Mouse (Mus musculus): ENCODE measurements at regions not wholly inside any gene's neighbourhood (a gene's known extent, or its start where the extent isn't known, plus 50 kb on each side); places are given as distances from the start of the nearest gene placed in this dataset.

DNA sequence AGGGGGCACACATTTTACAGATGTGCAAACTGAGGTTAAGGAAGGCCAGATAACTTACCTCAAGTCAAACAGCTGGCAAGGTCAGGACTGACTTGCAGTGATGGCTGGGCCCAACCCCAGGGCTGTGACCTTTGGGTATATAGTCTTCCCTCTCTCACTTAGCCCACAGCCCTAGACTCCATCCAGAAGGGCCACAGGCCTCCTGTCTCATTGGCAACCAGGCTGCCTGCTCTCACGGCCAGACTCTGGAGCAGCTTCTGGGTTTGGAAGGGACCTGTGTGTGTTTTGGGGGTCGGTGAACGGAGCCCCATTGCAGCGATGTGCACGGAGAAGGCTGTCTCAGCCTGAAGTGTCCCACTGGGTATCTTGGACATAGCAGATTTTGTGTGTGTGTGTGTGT is 70.2 kb upstream of the Wnt7b start:
- no peak for DNase-seq (ENCODE audit: extremely low spot score in 1 of 2, low spot score in 2 of 2)
- no peak for TF ChIP-seq CTCF (IDR thresholded peaks at IDR 0.05)
- Histone ChIP-seq H3K27ac (peak overlapping the region; percentile 100), H3K4me3 (no peak overlapping the region; the same call in 1 of the 2 replicates)
- intact Hi-C loops (cut with DNase I), result no loop called here

DNA sequence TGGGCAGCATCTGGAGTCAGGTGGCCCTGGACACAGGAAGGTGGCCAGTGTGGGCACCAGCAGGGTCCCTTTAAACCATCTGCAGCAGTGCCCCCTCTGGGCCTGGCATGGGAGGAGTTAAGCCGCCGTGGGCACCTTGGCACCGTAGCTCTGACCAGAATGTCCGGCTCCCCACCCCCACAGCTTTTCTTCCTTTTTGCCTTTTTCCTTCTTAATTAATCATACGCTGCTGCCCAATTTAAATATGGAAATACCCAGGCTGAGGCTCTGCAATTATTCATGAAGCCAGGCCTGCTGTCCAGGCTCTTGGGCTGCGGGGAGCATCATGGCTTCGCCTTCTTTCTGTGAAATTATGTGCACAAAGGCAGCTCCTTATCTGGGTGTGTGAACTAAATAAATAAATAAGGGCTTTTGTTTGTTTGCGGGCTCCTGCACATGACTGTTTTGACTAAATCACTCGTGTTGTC is 70.6 kb upstream of the Wnt7b start:
- intact Hi-C loops (cut with DNase I), result loop anchor here (1.0 kb wide), 3 partner anchors 17 to 40 kb away; no protein-coding TSS in a partner anchor
- Histone ChIP-seq H3K27ac (peak overlapping the region; percentile 100), H3K4me3 (peak overlapping the region; percentile 58)
- no peak for TF ChIP-seq CTCF (IDR thresholded peaks at IDR 0.05)
- DNase-seq (ENCODE audit: extremely low spot score in 1 of 2, low spot score in 2 of 2), result no peak

DNA sequence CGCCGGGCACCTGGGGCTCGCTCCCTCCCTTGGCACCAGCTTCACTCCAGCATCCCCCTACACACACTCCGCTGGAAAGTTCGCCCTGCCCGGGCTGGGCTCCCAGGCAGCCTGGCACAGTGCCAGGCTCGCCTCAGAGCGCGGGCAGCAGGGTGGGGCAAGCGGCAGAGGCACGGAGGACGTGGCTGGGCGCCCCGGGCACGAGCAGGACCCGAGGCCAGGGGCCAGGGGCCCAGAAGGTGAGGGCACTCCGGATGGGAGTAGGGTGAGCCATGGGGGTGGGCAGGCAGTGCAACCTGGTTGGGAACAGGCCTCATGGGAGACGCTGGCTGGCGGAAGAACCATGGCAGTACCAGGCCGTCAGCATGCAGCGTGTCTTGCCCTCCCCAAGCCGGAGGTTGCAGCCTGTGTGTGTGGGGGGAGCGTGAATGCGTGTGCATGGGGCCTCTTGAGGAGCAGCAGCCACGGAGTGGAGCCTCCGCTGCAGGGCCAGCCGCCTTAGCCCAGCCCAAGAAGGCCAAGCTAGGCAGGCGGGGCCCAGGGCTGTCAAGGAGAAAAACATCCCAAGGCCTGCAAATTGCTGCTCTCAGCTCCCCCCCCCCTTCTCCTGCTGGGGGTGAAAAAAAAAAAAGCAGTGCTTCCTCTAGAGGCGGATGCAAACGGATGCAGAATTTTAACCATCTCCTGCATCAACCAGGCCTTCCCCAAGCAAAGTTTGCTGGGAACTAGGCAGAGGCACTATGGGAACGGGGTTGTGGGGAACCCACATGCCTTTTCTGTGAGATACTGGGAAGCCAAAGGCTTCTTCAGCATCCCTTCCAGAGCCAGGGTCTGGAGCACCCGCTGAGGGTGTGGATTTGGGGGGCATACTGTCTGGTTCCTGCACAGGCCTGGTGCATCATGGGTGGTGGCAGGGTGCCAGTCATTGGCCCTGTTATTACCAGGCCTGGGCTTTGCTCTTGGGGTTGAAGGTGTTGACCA is 71.4 kb upstream of the Wnt7b start:
- H3K4me3 ChIP-seq, result peak overlapping the region; percentile 58
- intact Hi-C loops (cut with DNase I), result loop anchor here (1.0 kb wide), 3 partner anchors 17 to 40 kb away; no protein-coding TSS in a partner anchor
- H3K27ac ChIP-seq, result peak overlapping the region; percentile 100
- TF ChIP-seq CTCF (IDR thresholded peaks at IDR 0.05), result peak; percentile 22
- DNase-seq (ENCODE audit: extremely low spot score in 1 of 2, low spot score in 2 of 2), result peak; percentile 70 to 76

DNA sequence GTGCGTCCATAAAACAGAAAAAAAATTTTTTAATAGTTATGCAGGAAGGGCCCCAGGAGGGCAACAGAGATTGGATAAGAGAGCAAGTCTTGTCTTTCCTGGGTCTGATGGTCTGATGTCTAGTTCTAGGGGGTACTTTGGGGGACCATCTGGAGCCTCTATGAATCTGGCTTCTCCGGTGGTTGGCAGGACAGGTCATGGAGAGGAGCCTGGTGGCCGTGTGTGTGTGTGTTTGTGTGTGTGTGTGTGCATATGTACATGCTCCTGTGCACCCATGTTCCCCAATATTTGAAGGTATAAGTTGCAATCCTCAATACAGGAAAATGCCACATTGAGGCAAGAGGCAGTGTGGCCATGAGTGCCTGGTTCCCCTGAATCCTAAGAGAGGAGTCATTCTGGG is 72.5 kb upstream of the Wnt7b start:
- Histone ChIP-seq H3K4me3 (peak overlapping the region; percentile 58; the same call in 1 of the 2 replicates), H3K27ac (peak overlapping the region; percentile 100)
- intact Hi-C loops (cut with DNase I), result no loop called here
- no peak for DNase-seq (ENCODE audit: extremely low spot score in 1 of 2, low spot score in 2 of 2)
- TF ChIP-seq CTCF (IDR thresholded peaks at IDR 0.05), result no peak

DNA sequence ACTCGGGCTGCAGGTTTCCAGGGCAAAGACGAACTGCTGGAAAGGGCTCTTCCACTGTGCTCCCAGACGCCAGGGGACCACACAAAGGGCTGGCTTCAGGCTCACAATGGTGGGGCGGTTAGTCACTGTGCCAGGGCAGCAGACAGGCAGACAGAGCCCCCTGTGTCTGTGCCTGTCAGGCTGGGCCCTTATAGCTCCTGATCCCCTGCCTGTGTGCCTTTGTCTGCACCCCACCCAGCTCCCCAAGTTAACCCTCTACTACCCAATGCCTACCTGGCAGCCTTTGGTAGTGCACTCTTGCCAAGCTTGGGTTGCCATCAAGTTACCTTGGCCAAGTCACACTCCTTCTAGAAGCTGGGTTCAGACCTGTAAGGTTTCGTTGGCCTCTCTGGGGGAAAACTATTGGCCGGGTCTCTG is 73.5 kb upstream of the Wnt7b start:
- H3K27ac ChIP-seq, result peak overlapping the region; percentile 100
- no peak overlapping the region for H3K4me3 ChIP-seq
- intact Hi-C loops (cut with DNase I), result no loop called here
- TF ChIP-seq CTCF (IDR thresholded peaks at IDR 0.05), result no peak
- DNase-seq (ENCODE audit: extremely low spot score in 1 of 2, low spot score in 2 of 2), result no peak

DNA sequence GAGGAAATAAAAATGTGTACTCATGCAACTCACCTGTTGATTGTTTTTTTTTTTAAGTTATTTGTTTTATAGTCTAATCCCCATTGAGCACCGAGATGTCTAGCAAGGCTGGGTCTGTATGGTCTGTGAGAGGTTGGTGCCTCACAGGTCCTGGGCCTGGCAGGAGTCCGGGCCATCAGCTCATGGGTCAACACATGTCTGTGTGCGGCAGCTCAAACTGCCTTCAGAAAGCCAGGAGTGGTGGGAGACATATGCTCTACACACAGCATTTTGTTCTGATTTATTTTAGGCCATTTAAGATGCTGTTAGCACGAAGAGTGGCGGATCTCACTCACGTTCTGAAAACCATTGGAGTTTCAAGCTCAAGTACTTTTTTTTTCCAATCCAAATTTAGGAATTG is 74.6 kb upstream of the Wnt7b start:
- H3K27ac ChIP-seq, result peak overlapping the region; percentile 100
- DNase-seq (ENCODE audit: extremely low spot score in 1 of 2, low spot score in 2 of 2), result no peak
- TF ChIP-seq CTCF (IDR thresholded peaks at IDR 0.05), result no peak
- intact Hi-C loops (cut with DNase I), result no loop called here
- H3K4me3 ChIP-seq, result no peak overlapping the region

DNA sequence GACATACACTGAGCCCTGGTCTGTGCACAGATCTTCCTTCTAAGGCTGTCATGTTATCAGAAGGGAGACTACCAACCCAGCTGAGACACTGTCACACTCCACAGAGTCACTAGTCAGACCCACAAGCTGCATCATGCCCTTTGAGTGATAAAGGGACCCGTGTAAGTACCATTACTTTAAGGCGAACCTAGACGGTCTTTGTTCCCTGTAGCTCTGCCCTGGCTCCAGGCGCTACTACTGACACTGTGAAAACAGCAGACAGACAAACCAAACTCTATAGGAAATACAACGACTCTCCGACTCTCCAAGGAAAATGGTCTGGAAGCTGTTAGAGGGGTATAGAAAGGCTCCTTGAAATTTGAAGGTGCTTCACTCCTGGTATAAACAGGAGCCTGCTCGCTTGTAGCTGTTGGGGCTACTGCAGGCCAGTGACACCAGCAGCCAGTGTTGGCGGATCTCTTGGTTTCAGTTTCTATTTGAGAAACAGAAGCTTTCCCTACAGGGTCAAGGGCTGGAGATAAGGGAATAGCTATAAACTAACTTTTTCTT is 75.2 kb upstream of the Wnt7b start:
- Histone ChIP-seq H3K27ac (peak overlapping the region; percentile 100), H3K4me3 (peak overlapping the region; percentile 36; the same call in 1 of the 2 replicates)
- no peak for DNase-seq (ENCODE audit: extremely low spot score in 1 of 2, low spot score in 2 of 2)
- intact Hi-C loops (cut with DNase I), result no loop called here
- no peak for TF ChIP-seq CTCF (IDR thresholded peaks at IDR 0.05)

DNA sequence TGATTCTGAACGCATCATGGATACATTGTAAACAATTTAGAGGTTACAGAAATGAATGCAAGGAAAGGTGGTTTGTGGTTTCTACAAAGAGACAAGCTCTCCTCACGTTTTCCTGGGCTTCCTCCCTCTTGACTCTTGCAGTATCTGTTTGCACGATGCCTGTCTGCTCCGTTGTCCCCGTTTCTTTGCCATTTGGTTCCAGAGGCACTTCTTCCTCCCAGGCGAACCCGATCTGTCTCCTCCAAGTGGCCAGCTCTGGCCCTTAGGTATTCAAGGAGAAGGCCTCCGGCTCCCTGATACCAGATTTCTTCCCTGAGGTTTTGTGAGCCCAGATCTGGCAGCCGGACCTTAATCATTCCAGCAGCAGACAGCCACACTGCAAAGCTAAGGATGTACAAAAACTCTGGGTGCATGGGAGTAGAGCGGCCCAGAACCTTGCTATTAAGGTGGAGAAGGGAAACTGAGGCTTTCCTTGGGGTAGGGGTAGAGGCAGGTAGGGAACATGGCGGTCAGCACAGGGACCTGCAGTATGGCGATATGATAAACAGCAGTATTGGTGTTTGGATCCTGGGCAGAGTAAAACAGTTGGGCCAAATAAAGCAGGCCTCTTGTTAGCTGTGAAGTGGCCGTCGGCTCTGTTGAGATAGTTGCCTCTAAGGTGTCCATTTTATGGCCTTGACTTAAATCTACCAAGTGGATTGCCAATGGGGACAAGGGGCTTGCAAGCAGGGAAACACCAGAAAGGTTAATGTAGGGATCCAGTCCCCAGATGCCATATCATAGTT is 76.0 kb upstream of the Wnt7b start:
- intact Hi-C loops (cut with DNase I), result no loop called here
- no peak for TF ChIP-seq CTCF (IDR thresholded peaks at IDR 0.05)
- Histone ChIP-seq H3K4me3 (peak overlapping the region; percentile 36; the same call in 1 of the 2 replicates), H3K27ac (peak overlapping the region; percentile 100)
- DNase-seq (ENCODE audit: extremely low spot score in 1 of 2, low spot score in 2 of 2), result no peak

DNA sequence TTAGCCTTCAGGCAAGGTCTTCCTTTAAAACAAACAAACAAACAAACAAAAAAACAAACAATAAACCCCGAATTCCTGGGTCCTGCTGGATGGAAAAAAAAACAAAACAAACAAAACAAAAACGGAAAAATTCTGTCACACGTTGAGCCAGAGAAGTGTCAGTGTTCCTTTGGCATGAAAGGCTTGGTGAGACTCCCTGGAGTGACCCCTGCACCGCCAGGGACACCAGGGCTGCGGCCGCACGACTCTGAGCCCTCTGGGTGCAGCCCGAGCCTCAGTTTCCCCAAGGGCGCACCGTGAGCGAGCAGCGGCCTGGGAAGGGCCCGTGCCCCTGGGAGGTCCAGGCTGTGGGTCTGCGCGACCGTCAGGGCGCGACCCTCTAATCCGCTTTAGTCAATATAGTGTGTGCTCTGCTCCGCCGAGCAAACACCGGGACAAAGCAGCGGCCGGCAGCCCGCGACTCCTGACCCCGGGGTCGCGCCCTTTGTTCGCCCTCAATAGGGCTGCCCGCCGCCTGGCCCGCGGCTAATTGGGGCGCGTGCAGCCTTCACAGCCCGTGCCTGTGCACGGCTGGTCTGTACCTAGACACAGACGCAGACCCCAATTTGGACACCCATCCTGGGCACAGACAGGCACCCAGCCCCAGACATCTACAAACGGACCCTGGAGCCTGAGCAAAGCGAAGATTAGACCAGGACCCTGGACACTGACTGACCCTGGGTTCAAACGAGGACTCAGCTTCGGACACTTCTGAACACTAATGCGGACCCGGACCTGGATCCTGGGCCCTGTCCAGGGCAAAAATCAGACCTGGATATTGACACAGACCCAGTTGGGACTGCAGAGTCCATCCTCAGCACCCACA is 74.0 kb upstream of the Ppara start:
- intact Hi-C loops (cut with DNase I), result no loop called here
- no peak for DNase-seq (ENCODE audit: extremely low spot score in 1 of 2, low spot score in 2 of 2)
- Histone ChIP-seq H3K27ac (0 out of 2 replicates have a peak overlapping the region, but pooled peaks have one; percentile 15), H3K4me3 (no peak overlapping the region)
- no peak for TF ChIP-seq CTCF (IDR thresholded peaks at IDR 0.05)

DNA sequence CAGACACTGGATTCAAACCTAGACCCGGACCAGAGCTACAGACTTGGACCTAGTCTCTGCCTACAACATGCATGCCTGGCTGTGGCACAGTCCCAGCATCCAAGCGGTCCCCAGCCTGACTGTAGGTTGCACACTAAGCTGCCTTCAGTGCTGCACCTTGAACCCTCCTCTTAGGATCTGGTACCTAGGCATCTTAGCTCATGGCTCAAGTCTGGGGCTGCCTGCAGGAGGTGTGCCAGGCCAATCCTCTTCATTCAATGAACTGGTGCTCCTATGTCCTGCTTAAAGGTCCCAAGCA is 73.4 kb upstream of the Ppara start:
- intact Hi-C loops (cut with DNase I), result no loop called here
- no peak for TF ChIP-seq CTCF (IDR thresholded peaks at IDR 0.05)
- no peak overlapping the region for H3K4me3 ChIP-seq
- H3K27ac ChIP-seq, result no peak overlapping the region
- no peak for DNase-seq (ENCODE audit: extremely low spot score in 1 of 2, low spot score in 2 of 2)

DNA sequence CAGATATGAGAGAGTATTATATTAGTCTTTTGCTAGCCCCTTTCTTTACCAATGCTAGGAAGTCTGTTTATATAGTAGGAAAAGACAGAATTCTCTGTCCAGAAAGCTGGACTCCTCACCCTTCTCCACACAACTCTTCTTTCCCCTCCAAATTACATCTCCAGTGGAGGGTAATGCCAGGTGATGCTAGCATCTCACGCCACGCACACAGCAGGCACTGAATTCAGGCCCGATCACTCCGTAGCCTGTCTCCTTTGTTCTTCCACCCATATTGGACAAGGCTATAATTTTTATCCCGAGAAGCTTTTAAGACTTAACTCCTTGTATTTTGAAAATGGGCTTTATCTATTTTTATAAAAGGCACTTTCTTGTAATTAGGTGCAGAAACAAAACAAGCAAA is 73.0 kb upstream of the Ppara start:
- no peak for DNase-seq (ENCODE audit: extremely low spot score in 1 of 2, low spot score in 2 of 2)
- intact Hi-C loops (cut with DNase I), result no loop called here
- no peak overlapping the region for H3K4me3 ChIP-seq
- no peak for TF ChIP-seq CTCF (IDR thresholded peaks at IDR 0.05)
- no peak overlapping the region for H3K27ac ChIP-seq
